Mouse (Mus musculus): ENCODE results near the gene Tmem158. TPM values are rescaled to one million over a fixed set of nuclear protein-coding genes. Genes with fewer than 3 reads are reported as not detected.

The Tmem158 gene
- polyA plus RNA-seq (2016; fragmentation: Nextera tagmentation; extraction: Ambion mirVana) = 25.6 and 26.0 TPM in 2 replicates

DNA sequence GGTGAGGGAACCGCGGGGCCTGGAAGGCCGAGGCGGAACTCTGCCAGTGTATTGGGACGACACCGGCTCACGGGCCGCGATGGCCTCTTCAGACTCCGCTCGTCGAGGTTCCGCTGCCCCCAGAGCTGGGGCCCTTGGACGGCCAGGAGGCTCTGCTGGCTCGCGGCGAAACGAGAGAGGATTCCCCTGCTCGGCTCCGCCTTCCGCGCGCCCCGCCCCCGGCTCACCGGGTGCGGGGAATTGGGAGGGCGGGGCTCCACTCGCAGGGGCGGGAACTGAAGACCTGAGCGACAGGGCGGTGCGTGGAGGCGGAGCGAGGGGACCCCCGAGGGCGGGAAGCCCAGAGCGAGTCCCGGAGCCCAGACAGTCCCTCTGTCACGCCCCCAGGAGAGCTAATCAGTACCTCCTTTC is at the start of gene Tmem158:
Gene Tmem158 (minus strand): TSS at position 154 of the 411 bp plus-strand sequence.
- H3K36me3 ChIP-seq = no peaks in the 10 kb centered on the region
- 0% methylated on average over 36 of the region's 40 CpGs for WGBS
- peak within 1 kb of the TSS; percentile 72 for H3K9ac ChIP-seq
- ATAC-seq (ENCODE audit: low FRiP score, low read depth) = peak; percentile 88
- H3K27me3 ChIP-seq (replicated peaks) = peaks cover 16% of the 10 kb centered on the region; the same call in 1 of the 2 replicates
- H3K27ac ChIP-seq = peak within 1 kb of the TSS; percentile 32; the same call in 1 of the 2 replicates
- peak within 1 kb of the TSS; percentile 69 for H3K4me3 ChIP-seq
- peak within 1 kb of the TSS; percentile 96 for H3K4me2 ChIP-seq (replicated peaks)
- no peaks in the 10 kb centered on the region for H3K9me3 ChIP-seq
- H3K4me1 ChIP-seq = no peaks in the 10 kb centered on the region

DNA sequence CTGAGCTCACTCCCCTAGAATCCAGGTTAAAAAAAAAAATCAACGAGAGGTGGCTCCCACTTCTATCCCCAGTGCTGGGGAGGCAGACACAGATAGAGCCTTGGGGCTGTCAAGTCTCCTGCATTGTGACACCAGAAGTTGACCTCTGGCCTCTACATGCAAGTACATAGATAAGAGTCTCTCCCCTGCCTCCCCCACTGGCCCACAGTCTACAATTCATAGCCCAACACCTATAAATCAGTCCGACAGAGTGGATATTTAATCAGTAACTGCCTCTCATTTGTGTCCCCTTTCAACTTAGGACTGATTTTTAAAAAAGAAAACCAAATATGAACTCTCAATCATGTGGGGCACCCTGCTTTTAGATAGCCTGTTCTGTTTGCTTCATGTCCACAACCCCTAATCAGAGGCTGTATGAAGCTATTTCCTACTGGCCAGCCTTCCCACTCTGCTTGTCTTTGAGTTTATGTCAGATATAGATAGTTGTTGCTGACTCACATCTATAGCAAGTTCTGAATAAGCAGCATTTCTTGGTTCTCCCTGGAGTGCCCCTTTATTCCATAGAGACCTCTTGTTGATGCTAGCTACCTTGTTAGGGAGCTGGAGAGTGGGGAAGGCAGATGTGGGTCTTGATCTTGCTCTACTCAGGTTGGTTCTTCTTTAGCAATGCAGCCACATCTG is 49.3 kb upstream of the Tmem158 start:
- Histone ChIP-seq H3K4me3 (no peak overlapping the region), H3K4me2 (replicated peaks) (no peak overlapping the region), H3K4me1 (no peaks in the 10 kb centered on the region), H3K9ac (no peak overlapping the region), H3K27me3 (replicated peaks) (no peaks in the 10 kb centered on the region), H3K27ac (no peak overlapping the region), H3K36me3 (no peaks in the 10 kb centered on the region), H3K9me3 (no peaks in the 10 kb centered on the region)
- ATAC-seq (ENCODE audit: low FRiP score, low read depth) = no peak
- 84% methylated on average over 2 of the region's 2 CpGs for WGBS

DNA sequence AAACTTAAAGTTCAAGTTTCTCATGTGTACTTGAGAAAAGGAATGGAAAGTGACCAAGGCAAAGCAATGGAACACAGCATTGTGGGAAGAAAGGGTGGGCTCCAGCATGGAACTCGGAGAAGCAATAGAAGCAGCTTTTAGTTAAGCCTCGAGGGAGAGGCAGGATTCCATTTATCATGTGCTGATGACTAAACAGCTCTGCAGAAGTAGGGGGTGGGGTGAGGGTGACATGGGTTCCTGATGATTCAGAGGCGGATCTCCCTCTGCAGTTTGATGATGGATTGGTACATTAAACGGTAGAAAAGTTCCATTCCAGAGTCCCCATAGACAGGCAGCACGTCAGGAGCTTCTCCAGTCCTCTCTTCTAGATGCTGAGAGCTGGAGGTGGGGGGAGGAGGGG is 48.5 kb upstream of the Tmem158 start:
- Histone ChIP-seq H3K36me3 (no peaks in the 10 kb centered on the region), H3K9ac (no peak overlapping the region), H3K27ac (no peak overlapping the region), H3K4me2 (replicated peaks) (no peak overlapping the region), H3K4me1 (no peaks in the 10 kb centered on the region), H3K27me3 (replicated peaks) (no peaks in the 10 kb centered on the region), H3K9me3 (no peaks in the 10 kb centered on the region), H3K4me3 (no peak overlapping the region)
- 55% methylated on average over 5 of the region's 5 CpGs for WGBS
- no peak for ATAC-seq (ENCODE audit: low FRiP score, low read depth)

DNA sequence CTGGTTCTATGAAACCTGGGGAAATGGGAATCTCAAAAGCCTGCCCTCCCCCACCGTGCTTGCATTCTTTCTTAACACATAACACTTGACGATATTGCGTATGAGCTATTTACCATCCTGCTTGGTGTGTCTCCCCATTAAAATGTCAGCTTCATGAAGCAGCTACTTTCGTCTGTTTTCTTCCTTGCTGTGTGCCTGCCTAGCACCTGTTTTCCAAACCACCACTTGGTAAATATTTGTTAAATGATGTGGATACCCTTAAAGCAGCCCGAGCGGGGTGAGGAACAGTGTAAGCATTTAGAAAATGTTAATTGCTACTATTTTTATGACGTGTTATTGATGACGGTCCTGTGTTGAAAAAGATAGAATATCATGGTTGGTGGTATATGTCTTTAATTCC is 44.4 kb upstream of the Tmem158 start:
- H3K9me3 ChIP-seq = no peaks in the 10 kb centered on the region
- no peak for ATAC-seq (ENCODE audit: low FRiP score, low read depth)
- H3K27me3 ChIP-seq (replicated peaks) = no peaks in the 10 kb centered on the region
- no peak overlapping the region for H3K4me3 ChIP-seq
- WGBS = 85% methylated on average over 8 of the region's 8 CpGs
- no peaks in the 10 kb centered on the region for H3K36me3 ChIP-seq
- H3K4me1 ChIP-seq = no peaks in the 10 kb centered on the region
- H3K9ac ChIP-seq = no peak overlapping the region
- H3K27ac ChIP-seq = no peak overlapping the region
- no peak overlapping the region for H3K4me2 ChIP-seq (replicated peaks)

DNA sequence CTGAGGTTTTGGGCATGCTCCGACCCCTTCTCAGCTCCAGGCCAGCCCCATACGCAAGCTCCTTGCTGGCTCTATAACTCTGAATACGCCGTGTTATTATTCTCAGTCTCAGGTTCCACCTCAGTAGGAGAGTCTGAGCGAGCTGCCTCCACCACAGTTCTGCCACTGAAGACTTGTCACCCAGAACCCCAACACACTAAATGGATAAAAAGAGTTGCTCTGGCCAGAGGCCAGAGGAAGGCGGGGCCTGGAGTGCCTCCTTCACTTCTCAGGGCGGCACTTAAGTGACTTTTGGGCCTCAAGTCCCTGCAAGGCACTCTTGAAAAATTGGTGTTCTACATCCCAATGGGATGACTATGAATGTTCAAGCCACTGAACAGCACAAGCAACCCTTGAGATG is 43.4 kb upstream of the Tmem158 start:
- Histone ChIP-seq H3K27ac (no peak overlapping the region), H3K4me2 (replicated peaks) (no peak overlapping the region), H3K4me3 (no peak overlapping the region), H3K4me1 (no peaks in the 10 kb centered on the region), H3K9ac (no peak overlapping the region), H3K9me3 (no peaks in the 10 kb centered on the region), H3K36me3 (no peaks in the 10 kb centered on the region), H3K27me3 (replicated peaks) (no peaks in the 10 kb centered on the region)
- 91% methylated on average over 7 of the region's 7 CpGs for WGBS
- no peak for ATAC-seq (ENCODE audit: low FRiP score, low read depth)

DNA sequence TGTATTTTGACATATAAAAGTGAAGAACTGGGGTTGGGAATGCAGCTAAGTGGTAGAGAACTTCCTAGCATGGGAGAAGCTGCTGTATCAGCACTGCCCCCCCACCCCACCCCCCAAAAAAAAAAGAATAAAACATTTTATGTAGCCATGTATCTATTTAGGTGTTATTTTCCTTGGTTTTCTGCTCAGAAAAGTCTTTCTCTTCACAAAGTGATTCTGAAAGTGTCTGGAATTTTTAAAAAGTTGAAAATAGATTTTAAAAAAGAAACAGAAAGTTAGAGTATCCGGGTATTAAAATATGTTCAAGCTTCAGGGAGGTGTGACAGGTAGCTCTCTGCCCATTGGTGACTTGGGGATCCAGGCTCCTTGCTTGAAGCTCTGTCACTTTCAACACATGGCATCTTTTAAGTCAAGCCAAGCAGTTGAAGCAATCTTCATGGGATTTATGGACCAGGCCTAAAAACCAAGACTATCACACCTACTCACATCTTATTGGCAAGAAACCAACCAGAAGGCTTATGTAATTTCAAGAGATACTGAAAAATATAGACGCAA is 42.3 kb upstream of the Tmem158 start:
- no peak for ATAC-seq (ENCODE audit: low FRiP score, low read depth)
- no peaks in the 10 kb centered on the region for H3K9me3 ChIP-seq

DNA sequence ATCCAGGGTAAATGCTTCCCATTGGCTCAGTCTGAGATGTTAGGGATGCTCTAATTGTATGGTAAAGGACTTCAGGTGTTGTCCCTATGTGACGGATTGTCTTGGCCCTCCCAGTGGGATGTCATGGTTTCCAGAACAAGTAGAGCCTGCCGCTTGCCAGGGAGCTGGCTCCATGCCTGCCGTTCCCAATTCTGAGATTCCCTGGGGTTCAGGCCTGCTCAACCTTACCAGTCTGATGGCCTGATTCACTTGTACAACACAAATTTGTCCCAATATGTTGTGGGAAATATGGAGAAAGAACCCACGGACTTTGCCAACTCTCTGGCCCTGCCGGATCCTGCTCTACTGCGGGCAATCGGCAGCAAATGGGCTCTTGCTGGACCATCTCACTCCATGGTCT is 37.3 kb upstream of the Tmem158 start:
- Histone ChIP-seq H3K27ac (no peak overlapping the region), H3K9me3 (no peaks in the 10 kb centered on the region), H3K9ac (no peak overlapping the region), H3K4me3 (no peak overlapping the region), H3K36me3 (no peaks in the 10 kb centered on the region), H3K4me2 (replicated peaks) (no peak overlapping the region), H3K27me3 (replicated peaks) (no peaks in the 10 kb centered on the region), H3K4me1 (no peaks in the 10 kb centered on the region)
- WGBS = 86% methylated on average over 7 of the region's 7 CpGs
- ATAC-seq (ENCODE audit: low FRiP score, low read depth) = no peak

More for the DNA sequence above, 42.3 kb upstream of the Tmem158 start:
- H3K4me3 ChIP-seq = no peak overlapping the region
- no peaks in the 10 kb centered on the region for H3K36me3 ChIP-seq
- H3K9ac ChIP-seq = no peak overlapping the region
- 88% methylated on average over 2 of the region's 2 CpGs for WGBS
- H3K27ac ChIP-seq = no peak overlapping the region
- H3K4me1 ChIP-seq = no peaks in the 10 kb centered on the region
- no peaks in the 10 kb centered on the region for H3K27me3 ChIP-seq (replicated peaks)
- no peak overlapping the region for H3K4me2 ChIP-seq (replicated peaks)

DNA sequence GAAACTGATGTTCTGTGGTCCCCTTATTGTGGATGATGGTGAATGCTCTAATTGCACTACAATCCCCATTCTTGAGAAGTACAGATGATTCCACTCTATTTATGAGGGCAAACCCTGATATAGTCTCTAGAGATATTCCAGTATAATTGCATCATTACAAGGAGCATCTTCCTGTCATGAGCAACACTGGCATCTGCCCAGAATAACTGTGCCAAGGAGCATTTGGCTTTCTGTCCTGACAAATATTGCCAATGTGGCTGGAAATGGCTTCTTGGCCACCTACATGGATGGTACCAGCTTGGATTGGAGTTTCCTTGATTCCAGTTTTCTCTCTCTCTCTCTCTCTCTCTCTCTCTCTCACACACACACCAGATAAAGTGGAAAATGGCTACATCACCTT is 35.7 kb upstream of the Tmem158 start:
- no peaks in the 10 kb centered on the region for H3K9me3 ChIP-seq
- no peak for ATAC-seq (ENCODE audit: low FRiP score, low read depth)
- H3K4me3 ChIP-seq = no peak overlapping the region
- no peaks in the 10 kb centered on the region for H3K27me3 ChIP-seq (replicated peaks)
- no peak overlapping the region for H3K4me2 ChIP-seq (replicated peaks)
- no peaks in the 10 kb centered on the region for H3K4me1 ChIP-seq
- H3K27ac ChIP-seq = no peak overlapping the region
- no peak overlapping the region for H3K9ac ChIP-seq
- no peaks in the 10 kb centered on the region for H3K36me3 ChIP-seq

DNA sequence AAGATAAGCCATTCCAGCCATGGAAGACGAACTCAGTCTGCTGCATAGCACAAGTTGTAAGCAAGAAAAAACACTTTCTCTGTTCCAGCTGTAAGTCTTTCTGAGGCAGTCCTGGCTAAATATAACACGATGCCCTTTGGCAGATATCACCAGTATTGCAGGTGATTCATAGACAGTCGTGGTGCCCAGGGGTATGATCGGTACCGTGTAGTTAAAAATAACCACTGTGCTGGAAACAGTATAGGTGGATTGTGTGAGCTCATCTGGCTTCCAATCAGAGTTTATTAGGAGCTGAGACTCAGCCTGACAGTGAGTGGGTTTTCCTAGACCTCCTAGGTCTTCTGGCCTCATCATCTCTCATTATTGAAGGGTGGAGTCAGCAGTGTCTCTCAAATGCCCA is 34.0 kb upstream of the Tmem158 start:
- no peak overlapping the region for H3K27ac ChIP-seq
- WGBS = 85% methylated on average over 5 of the region's 5 CpGs
- no peak for ATAC-seq (ENCODE audit: low FRiP score, low read depth)
- H3K9ac ChIP-seq = no peak overlapping the region
- no peaks in the 10 kb centered on the region for H3K9me3 ChIP-seq
- no peaks in the 10 kb centered on the region for H3K4me1 ChIP-seq
- H3K36me3 ChIP-seq = no peaks in the 10 kb centered on the region
- no peak overlapping the region for H3K4me2 ChIP-seq (replicated peaks)
- H3K27me3 ChIP-seq (replicated peaks) = no peaks in the 10 kb centered on the region
- no peak overlapping the region for H3K4me3 ChIP-seq

DNA sequence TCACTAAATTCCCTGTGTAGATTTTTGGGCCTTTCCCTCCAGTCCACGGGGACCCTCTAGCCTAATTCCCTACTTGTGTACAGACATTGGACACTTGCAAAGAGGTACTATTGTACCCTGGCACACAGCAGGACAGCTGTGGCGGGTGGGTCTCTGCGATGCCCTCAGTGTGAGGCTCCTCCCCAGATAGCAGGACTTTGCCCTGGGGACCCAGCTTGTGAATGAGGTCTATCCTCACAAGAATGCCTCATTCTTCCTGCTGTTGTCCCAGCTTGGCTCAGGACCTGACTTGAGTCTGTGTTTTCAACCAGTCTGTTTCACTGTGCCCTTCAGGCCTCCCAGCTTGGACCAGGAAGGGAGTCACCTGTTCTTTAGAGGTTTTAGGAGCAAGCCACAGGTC is 27.8 kb upstream of the Tmem158 start:
- Histone ChIP-seq H3K27me3 (replicated peaks) (no peaks in the 10 kb centered on the region), H3K9ac (no peak overlapping the region), H3K4me1 (no peaks in the 10 kb centered on the region), H3K27ac (no peak overlapping the region), H3K4me2 (replicated peaks) (no peak overlapping the region), H3K36me3 (no peaks in the 10 kb centered on the region), H3K9me3 (no peaks in the 10 kb centered on the region), H3K4me3 (no peak overlapping the region)
- ATAC-seq (ENCODE audit: low FRiP score, low read depth) = no peak
- WGBS = 73% methylated on average over 3 of the region's 3 CpGs

DNA sequence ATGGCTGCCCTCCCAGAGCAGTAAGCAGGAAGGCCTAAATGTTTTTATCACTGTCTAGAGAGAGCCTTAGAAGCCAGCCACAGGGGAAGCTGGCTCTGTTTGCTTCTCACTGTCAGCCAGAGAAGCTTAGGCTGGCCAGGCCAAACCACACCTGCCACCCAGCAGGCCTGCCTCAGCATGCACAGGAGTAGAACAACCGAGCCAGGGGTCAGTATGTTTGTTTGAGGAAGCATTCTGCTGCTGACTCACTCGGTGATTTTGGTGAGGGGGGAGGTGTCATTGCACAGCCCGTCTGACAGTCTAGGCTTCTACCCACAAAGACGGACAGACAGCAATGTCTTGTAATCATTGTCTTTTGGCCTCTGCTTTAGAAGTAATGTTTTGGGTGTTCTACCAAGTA is 25.1 kb upstream of the Tmem158 start:
- H3K36me3 ChIP-seq = no peaks in the 10 kb centered on the region
- WGBS = 52% methylated on average over 4 of the region's 4 CpGs
- no peaks in the 10 kb centered on the region for H3K4me1 ChIP-seq
- no peak for ATAC-seq (ENCODE audit: low FRiP score, low read depth)
- no peak overlapping the region for H3K27ac ChIP-seq
- H3K9ac ChIP-seq = no peak overlapping the region
- no peaks in the 10 kb centered on the region for H3K27me3 ChIP-seq (replicated peaks)
- no peaks in the 10 kb centered on the region for H3K9me3 ChIP-seq
- no peak overlapping the region for H3K4me2 ChIP-seq (replicated peaks)
- no peak overlapping the region for H3K4me3 ChIP-seq

DNA sequence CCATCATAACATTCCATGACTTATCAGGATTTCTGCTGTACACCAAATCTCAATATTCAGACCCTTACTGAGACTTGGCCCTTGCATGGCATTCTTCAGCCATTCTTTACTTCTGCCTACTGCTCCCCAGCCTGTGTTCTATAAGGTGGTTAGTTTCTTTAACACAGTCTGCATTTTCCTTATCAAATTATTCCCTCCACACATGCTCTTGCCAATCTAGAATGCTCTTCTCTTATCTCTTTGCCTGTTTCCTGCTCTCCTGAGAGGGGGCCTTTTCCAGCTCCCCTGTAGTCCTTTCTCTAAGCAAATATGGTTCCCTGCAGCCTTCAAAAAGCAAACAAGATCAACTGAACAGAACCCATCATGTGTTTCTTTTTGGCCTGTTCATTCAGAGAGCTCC is 20.2 kb upstream of the Tmem158 start:
- Histone ChIP-seq H3K4me1 (no peaks in the 10 kb centered on the region), H3K4me3 (no peak overlapping the region), H3K9me3 (no peaks in the 10 kb centered on the region), H3K4me2 (replicated peaks) (no peak overlapping the region), H3K9ac (no peak overlapping the region), H3K27ac (no peak overlapping the region), H3K27me3 (replicated peaks) (no peaks in the 10 kb centered on the region), H3K36me3 (no peaks in the 10 kb centered on the region)
- ATAC-seq (ENCODE audit: low FRiP score, low read depth) = no peak

DNA sequence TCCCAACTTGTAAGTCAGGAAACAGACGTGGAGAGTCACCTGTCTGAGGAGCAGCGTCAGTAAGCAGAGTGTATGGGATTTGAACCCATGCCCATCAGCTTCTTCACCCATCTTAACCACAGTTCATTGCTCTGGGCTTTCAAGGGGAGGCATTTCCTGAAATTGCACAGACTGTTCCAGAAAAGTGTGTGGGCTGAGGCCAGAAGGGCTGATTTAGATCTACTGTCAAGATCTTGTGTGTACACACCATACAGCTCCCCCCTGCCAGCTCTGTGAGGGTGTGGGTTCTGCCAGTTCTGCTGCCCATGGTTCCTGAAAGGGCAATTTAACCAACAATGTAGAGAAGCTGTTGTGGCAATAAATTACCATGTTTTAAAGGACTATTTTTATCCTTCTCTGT is 17.4 kb upstream of the Tmem158 start:
- ATAC-seq (ENCODE audit: low FRiP score, low read depth) = no peak
- Histone ChIP-seq H3K9ac (no peak overlapping the region), H3K27me3 (replicated peaks) (no peaks in the 10 kb centered on the region), H3K9me3 (no peaks in the 10 kb centered on the region), H3K36me3 (no peaks in the 10 kb centered on the region), H3K27ac (no peak overlapping the region), H3K4me2 (replicated peaks) (no peak overlapping the region), H3K4me3 (no peak overlapping the region), H3K4me1 (no peaks in the 10 kb centered on the region)
- 80% methylated on average over 2 of the region's 2 CpGs for WGBS

Data from neural tube, embryonic 12.5 days (tissue).